Mouse (Mus musculus) thymus, adult 2 months (tissue): ENCODE data around the gene Hist1h2bm.

Experiments used
- CTCF ChIP-seq: fragments of 200-500 bp; IDR thresholded peaks from 2 replicates; pipeline ENCODE4 v1.5.1; 2012; ENCODE audit warnings: mild to moderate bottlenecking, control low read depth, low read length, moderate library complexity, borderline replicate concordance; ENCODE audit not compliant: control insufficient read depth, poor library complexity, insufficient read depth; ENCODE audit errors: extremely low read depth
- POLR2A ChIP-seq: fragments of 200-500 bp; IDR thresholded peaks from 2 replicates; pipeline ENCODE4 v1.6.1; 2012; ENCODE audit warnings: mild to moderate bottlenecking, low read length, control low read depth, moderate library complexity; ENCODE audit not compliant: control insufficient read depth, poor library complexity, insufficient read depth; ENCODE audit errors: extremely low read depth

DNA sequence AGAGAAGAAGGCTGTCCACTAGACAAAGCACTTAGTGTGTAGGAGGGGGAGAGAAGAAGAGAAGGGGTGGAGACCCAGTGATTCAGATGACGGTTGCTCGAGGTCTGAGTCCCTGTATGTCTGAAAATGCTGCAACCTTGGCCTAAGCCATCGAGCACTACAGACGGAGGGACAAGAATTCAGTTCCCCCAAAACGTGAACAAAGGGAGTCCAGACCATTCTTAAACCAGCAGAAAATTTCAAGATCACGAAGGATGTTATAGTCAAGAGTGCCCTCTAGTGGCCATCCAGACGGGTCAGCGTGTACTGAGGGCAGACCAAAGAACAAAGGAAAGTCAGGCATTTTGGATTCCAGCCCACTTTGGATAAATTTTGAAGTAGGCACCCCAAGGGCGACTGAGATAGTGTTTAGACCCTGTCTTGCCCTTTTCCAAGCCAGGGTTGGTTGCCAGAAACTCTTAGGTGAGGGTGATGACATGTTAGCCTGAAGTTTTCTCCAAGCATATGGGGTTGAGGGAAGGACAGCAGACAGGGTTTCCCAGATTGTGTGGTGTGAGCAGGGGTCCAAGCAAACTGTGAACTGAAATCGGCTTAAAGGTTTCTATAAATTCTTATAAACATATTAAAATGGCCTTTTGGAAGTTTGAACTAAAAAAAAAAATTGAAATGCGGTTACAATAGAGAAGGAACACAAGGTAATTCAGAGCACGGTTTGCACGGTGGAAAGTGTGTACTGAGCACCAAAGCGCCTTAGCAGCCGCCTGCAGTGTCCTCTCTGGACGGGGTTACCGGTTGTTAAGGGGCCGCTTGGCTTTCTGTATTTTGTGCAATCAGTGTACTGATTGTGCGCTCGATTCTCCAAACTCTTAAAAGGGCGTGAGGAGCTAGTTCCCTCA is 12.4 kb downstream of the Hist1h2bm start:
- no peak for TF ChIP-seq POLR2A
- TF ChIP-seq CTCF: no peak
